ENCODE assay signal across 14 mouse cellular contexts in genomic region chr5:90370401-90370800, GRCm38 (mm10). TPM values are rescaled to one million over a fixed set of nuclear protein-coding genes. Genes with fewer than 3 reads are reported as not detected.
DNase-seq lines count a peak whose midpoint lies in the region.
"Had no signal": no experiment of that assay in that cellular context is flagged by ENCODE, and none has a peak within 500 bp of the region (broad histone marks: within the 10 kb centered on the region; RNA-seq: fewer than 3 reads in every experiment).

No protein-coding gene starts in this region.

- peak; percentile 52 for DNase-seq in adrenal gland, adult 2 months
- no peak for DNase-seq in adrenal gland, adult 18-20 months (ENCODE audit: low spot score in 2 of 2)
- peak; percentile 29 for DNase-seq in adrenal gland, postnatal 10 days
- peak; percentile 16 for DNase-seq in adrenal gland, postnatal 25 days
- no peak for DNase-seq in MN1 (ENCODE audit: low spot score)
- DNase-seq in urinary bladder, postnatal 14 days (ENCODE audit: low spot score) = no peak
- DNase-seq in right cerebral cortex, adult 18-20 months = no peak
- DNase-seq: cerebellum, adult 11 months; cerebellum, adult 18-20 months; cerebellum, adult 8-10 months; cerebellum, adult 9-11 months; cerebellum, postnatal 14 days; cerebellum, postnatal 36 days; embryo, embryonic 11 days had no signal

RNA-seq across cellular contexts. Expression of gene Gm9958, which starts 3.4 kb away (rescaled TPM):
- 1 to 10 TPM; 2.3 to 3.0 TPM for total RNA-seq in adrenal gland, adult 2 months (2021)
- 0.66 and 1.1 TPM in 2 replicates for polyA plus RNA-seq in adrenal gland, adult 2 months (2012; rRNA removed)
- total RNA-seq in adrenal gland, adult 18-20 months (2021) = 1 to 10 TPM; 2.5 to 2.9 TPM
- total RNA-seq in adrenal gland, postnatal 10 days (2021) = 1 to 10 TPM; 2.1 to 3.3 TPM
- total RNA-seq in adrenal gland, postnatal 25 days (2021) = 4.2 and 5.9 TPM in 2 replicates

RNA-seq across cellular contexts. Expression of gene Ankrd17, which starts 4.0 kb away (rescaled TPM):
- 100 to 1,000 TPM in 1 of 2 experiments, 10 to 100 TPM in 1; 68.6 to 108 TPM for total RNA-seq in adrenal gland, adult 2 months (2021)
- 12.0 and 14.5 TPM in 2 replicates for polyA plus RNA-seq in adrenal gland, adult 2 months (2012; rRNA removed)
- 10 to 100 TPM; 75.6 to 89.5 TPM for total RNA-seq in adrenal gland, adult 18-20 months (2021)
- total RNA-seq in adrenal gland, postnatal 10 days (2021) = 100 to 1,000 TPM in 1 of 2 experiments, 10 to 100 TPM in 1; 79.6 to 111 TPM
- 104 and 112 TPM in 2 replicates for total RNA-seq in adrenal gland, postnatal 25 days (2021)

Comparison
In these comparisons a context has a peak if more than half of its experiments do, and no peak if none do; other contexts are left out.
1. DNase-seq: peak in adrenal gland, adult 2 months (single experiment), adrenal gland, postnatal 10 days (single experiment) and adrenal gland, postnatal 25 days (single experiment); none in adrenal gland, adult 18-20 months (0 of 2), MN1 (single experiment), urinary bladder, postnatal 14 days (single experiment) and right cerebral cortex, adult 18-20 months (single experiment).